ENCODE assay signal across 1 mouse cellular context in the genomic region with DNA sequence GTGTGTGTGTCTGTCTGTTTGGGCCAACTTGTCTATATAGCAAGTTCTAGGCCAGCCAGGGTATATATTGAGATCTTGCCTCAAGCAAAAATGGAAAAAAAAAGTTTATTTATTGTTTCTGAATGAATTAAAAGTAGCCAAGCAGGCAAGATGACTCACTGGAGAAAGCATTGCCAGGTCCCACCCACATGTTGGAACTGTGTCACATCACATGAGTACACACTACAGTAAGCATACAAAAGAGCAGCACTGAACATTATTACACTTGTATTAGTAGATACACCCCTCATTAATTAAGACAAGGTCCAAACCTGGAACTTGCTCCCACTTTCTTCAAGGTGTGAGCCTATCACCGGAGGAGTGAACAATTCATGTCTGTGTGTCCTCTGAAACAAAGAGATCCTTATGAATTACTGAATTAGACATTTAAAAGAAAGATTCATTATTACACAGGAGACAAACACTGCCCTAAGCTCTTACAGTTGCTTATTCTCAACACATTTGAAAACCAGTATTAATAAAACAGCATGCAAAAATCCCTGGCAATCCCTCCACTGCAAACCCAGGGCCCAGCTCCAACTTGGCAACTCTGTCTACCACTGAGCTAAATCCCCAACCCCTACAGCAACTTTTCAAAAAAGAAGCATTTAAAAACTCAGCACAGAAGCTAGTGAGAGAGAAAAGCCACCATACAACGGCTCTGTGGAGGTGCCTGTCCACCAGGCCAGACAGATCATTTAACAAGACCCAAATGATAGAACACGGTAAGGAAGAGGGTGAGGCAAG.
TF ChIP-seq lines count a peak whose summit lies in the region.

No protein-coding gene starts in this region.

TF ChIP-seq in CH12.LX, 34 proteins besides CTCF, POLR2A, EP300 and RAD21 (continued from another document):
- no peak for TF ChIP-seq HCFC1 (IDR thresholded peaks at IDR 0.05; ENCODE audit: low read depth, low read length)
- TF ChIP-seq ETS1 (conservative IDR thresholded peaks at IDR 0.05; ENCODE audit: low read depth, low read length) = no peak
- TF ChIP-seq MAZ (IDR thresholded peaks at IDR 0.05; ENCODE audit: low read depth, low read length) = no peak
- TF ChIP-seq MEF2A (IDR thresholded peaks at IDR 0.05; ENCODE audit: borderline replicate concordance, low read depth, low read length) = no peak
- TF ChIP-seq MAFK (IDR thresholded peaks at IDR 0.05; ENCODE audit: insufficient replicate concordance, low read length) = no peak
